Mouse (Mus musculus) heart, postnatal 0 days (tissue): Measurements from ENCODE around the gene Rere. TPM values are rescaled to one million over a fixed set of nuclear protein-coding genes. Genes with fewer than 3 reads are reported as not detected.

Experiments used
- ATAC-seq: fragments of 200-750 bp; cut with Nextera tagmentation; 2 replicates; pipeline ENCODE4 v1.8.0; 2017; ENCODE audit warnings: low read depth, moderate number of reproducible peaks, moderate library complexity; ENCODE audit not compliant: insufficient read depth
- DNase-seq: peaks from one replicate; pipeline ENCODE4 v3.0.0-alpha.2; 2016; ENCODE audit warnings: low spot score
- H3K27ac ChIP-seq: fragments of 300-500 bp; sonication (generic); 2 replicates; pipeline ENCODE4 v1.5.1; 2014; ENCODE audit warnings: low read depth, mild to moderate bottlenecking
- H3K27me3 ChIP-seq: fragments of 300-500 bp; sonication (generic); 2 replicates; pipeline ENCODE4 v1.6.1; 2014; ENCODE audit warnings: low read length, mixed read lengths; ENCODE audit not compliant: control insufficient read depth, insufficient read depth
- H3K36me3 ChIP-seq: fragments of 300-500 bp; sonication (generic); replicated peaks from 2 replicates; pipeline ENCODE4 v1.6.1; 2014; ENCODE audit warnings: low read length, mixed read lengths; ENCODE audit not compliant: control insufficient read depth, insufficient read depth
- H3K4me1 ChIP-seq: fragments of 300-500 bp; sonication (generic); 2 replicates; pipeline ENCODE4 v1.6.1; 2014; ENCODE audit warnings: antibody characterized with exemption; ENCODE audit not compliant: control insufficient read depth, insufficient read depth
- H3K4me2 ChIP-seq: fragments of 300-500 bp; sonication (generic); 2 replicates; pipeline ENCODE4 v1.6.1; 2014; ENCODE audit warnings: low read depth, mild to moderate bottlenecking, low read length, moderate library complexity
- H3K4me3 ChIP-seq: fragments of 300-500 bp; sonication (generic); 2 replicates; pipeline ENCODE4 v1.5.1; 2014; ENCODE audit warnings: low read depth, low read length
- H3K9ac ChIP-seq: fragments of 300-500 bp; sonication (generic); replicated peaks from 2 replicates; pipeline ENCODE4 v1.6.1; 2014; ENCODE audit warnings: low read depth, low read length, mixed read lengths
- H3K9me3 ChIP-seq: fragments of 300-500 bp; sonication (generic); replicated peaks from 2 replicates; pipeline ENCODE4 v1.6.1; 2016; ENCODE audit warnings: low read length; ENCODE audit not compliant: control insufficient read depth
- CTCF ChIP-seq: IDR thresholded peaks from 2 replicates; pipeline ENCODE4 v1.5.1; 2016; ENCODE audit warnings: antibody characterized with exemption, control low read depth, low read depth
- EP300 ChIP-seq: IDR thresholded peaks from 2 replicates; pipeline ENCODE4 v1.6.1; 2016; ENCODE audit warnings: antibody characterized with exemption, low read depth
- WGBS: fragments of 180-500 bp; shearing (Covaris S2); extraction: QIAGEN DNeasy Blood & Tissue Kit; methylation state at CpG from one replicate; pipeline ENCODE4 v1.1.7; 2014; 5-methylcytosine and 5-hydroxymethylcytosine counted together
- polyA plus RNA-seq: library from polyadenylated mRNA; unstranded; fragments of >200 nt; fragmentation: Nextera tagmentation; extraction: Ambion mirVana; gene quantifications from 2 replicates; pipeline ENCODE4 v1.2.1, GENCODE M21; 2015
- total RNA-seq: library from RNA; depleted of rRNA; stranded (reverse); fragments of >200 nt; gene quantifications from 2 replicates; pipeline ENCODE4 v1.2.3, GENCODE M21; 2014; ENCODE audit warnings: low replicate concordance; rRNA removed

Gene Rere
- total RNA-seq (13.9 and 17.9 TPM in 2 replicates), polyA plus RNA-seq (11.9 and 14.6 TPM in 2 replicates)

DNA sequence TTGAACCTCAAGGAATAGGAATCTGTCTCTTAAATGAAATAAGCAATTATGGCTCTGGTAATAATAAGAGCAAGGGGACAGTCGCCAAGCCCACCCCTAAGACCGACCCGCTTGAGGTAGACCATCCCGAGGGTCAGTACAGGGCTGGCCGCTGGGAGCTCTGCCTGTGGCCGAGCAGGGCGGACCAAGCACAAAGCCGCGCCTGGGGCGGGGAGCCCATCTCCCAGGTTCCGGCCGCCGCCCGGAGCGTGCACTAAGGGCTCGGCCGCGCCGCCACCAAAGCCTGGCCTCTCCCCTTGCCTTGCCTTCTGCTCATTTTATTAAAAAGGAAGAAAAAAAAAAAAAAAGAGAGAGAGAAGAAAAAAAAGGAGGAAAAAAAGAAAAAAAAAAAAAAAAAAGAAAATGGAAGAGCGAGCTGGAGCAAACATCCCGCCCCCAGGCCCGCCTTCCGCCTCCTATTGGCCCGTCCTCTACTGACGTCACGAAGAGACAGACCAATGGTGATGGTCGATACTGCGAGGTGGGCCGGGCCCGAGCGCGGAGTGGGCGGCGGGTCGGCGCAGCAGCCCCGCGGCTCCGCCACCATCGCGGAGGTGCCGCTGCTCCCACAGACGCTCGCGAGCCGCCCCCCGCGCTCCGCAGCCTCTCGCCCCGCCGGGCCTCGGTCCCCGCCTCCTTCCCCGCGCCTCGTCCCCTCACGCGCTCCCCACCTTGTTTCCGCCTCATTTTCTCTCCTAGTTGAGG, at the start of gene Rere:
Rere (plus strand) TSS at position 629 of the 744 bp plus-strand sequence.
- Histone ChIP-seq H3K4me3 (peak within 1 kb of the TSS; percentile 90), H3K36me3 (no peaks in the 10 kb centered on the region), H3K4me1 (peaks cover 12% of the 10 kb centered on the region), H3K9ac (peak within 1 kb of the TSS; percentile 96), H3K27ac (peak within 1 kb of the TSS; percentile 96), H3K9me3 (no peaks in the 10 kb centered on the region), H3K4me2 (peak within 1 kb of the TSS; percentile 73), H3K27me3 (no peaks in the 10 kb centered on the region)
- ATAC-seq: peak; percentile 99
- under 1% methylated on average over 55 of the region's 60 CpGs for WGBS
- peak; percentile 94 for DNase-seq
- no peak for TF ChIP-seq CTCF
- TF ChIP-seq EP300: no peak; the same call in 1 of the 2 replicates

DNA sequence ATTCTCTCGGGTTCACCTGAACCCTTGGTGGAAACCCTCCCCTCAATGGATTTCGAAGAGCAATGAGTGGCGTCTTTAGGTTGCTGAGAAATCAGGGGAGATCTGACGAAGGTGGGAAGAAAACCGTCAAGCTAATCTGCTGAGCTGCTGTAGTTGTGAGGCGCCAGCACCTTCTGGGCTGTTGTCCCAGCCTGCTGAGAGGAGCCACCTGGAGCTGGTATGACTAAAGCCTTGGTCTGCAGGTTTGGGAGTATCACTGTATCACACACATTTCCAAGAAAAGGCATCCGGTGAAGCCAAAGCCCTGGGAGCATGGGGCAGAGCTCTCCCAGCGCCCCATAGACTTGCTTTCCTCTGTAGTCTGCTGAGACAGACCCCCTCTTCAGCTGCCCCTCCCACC, 49.6 kb upstream of the Rere start:
- ATAC-seq (no peak), DNase-seq (no peak)
- Histone ChIP-seq H3K36me3 (no peaks in the 10 kb centered on the region), H3K4me3 (no peak overlapping the region), H3K27ac (no peak overlapping the region), H3K9ac (no peak overlapping the region), H3K4me2 (no peak overlapping the region), H3K9me3 (no peaks in the 10 kb centered on the region), H3K4me1 (peaks cover 60% of the 10 kb centered on the region), H3K27me3 (no peaks in the 10 kb centered on the region)
- 58% methylated on average over 8 of the region's 8 CpGs for WGBS
- TF ChIP-seq CTCF: no peak
- TF ChIP-seq EP300: no peak

DNA sequence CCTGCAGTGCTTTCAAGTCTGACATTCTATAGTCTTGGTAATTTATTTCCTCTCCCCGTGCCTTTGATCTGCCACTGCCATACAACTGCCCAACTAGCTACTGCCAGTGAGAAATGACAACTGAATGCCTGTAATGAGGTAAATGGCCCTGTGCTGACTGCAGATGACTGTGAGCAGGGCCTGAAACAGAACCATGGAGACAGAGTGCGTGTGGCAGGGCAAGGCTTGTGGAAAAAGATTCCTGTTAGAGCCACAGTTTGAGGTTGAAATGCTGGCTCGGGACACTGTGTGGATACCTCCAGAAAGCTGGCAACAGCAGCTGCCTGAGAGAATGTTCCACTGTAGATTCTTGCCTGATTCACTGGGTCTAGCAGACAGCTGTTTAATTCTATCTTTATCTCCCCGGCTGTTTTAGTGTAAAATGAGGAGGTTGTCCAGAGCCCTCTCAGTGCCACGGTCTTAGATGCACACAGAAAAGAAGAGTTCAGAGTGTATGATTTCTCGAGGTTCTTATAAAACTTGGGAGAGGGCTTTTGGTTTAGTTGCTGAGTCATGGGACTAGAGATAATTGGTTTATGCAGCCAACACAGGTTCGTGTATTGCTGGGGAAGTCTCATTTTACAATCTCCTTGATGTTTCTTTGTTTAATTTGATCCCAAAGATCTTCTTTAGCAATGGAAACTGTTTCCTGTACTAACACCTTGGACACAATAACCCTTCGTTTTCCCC, 46.7 kb upstream of the Rere start:
- TF ChIP-seq EP300: no peak
- no peak for TF ChIP-seq CTCF
- no peak overlapping the region for H3K9ac ChIP-seq

DNA sequence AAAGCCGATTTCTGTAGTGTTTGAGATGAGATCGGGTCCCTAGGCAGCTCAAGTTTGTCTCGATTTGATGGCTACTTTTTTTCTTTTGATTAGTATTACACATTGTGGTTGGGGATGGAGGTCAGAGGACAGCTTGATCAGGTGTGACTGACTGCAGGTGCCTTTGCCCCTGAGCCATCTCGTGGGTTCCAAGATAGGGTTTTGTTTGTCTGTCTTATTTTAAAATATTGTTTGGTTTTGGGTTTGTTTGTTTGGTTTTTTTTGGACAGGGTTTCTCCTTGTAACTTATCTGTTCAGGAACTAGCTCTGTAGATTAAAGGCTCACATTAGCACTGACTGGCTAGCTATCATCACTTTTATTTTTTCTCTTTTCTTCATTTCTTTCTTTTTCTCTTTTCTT, 45.9 kb upstream of the Rere start:
- Histone ChIP-seq H3K4me3 (no peak overlapping the region), H3K9me3 (no peaks in the 10 kb centered on the region), H3K27ac (peak overlapping the region; percentile 65; the same call in 1 of the 2 replicates), H3K4me1 (peaks cover 53% of the 10 kb centered on the region), H3K27me3 (no peaks in the 10 kb centered on the region), H3K36me3 (peaks cover 9% of the 10 kb centered on the region; the same call in 1 of the 2 replicates), H3K4me2 (no peak overlapping the region), H3K9ac (no peak overlapping the region)
- no peak for ATAC-seq
- TF ChIP-seq CTCF (no peak), EP300 (no peak)
- no peak for DNase-seq
- 80% methylated on average over 4 of the region's 4 CpGs for WGBS

More for the DNA sequence above, 46.7 kb upstream of the Rere start:
- H3K27me3 ChIP-seq: no peaks in the 10 kb centered on the region
- 0 out of 2 replicates have a peak, but pooled peaks cover 4% of the 10 kb centered on the region for H3K36me3 ChIP-seq
- WGBS: 39% methylated on average over 8 of the region's 8 CpGs
- H3K4me1 ChIP-seq: peaks cover 56% of the 10 kb centered on the region
- H3K4me2 ChIP-seq: no peak overlapping the region
- DNase-seq: no peak
- no peaks in the 10 kb centered on the region for H3K9me3 ChIP-seq
- peak overlapping the region; percentile 65 for H3K27ac ChIP-seq
- ATAC-seq: no peak
- no peak overlapping the region for H3K4me3 ChIP-seq

DNA sequence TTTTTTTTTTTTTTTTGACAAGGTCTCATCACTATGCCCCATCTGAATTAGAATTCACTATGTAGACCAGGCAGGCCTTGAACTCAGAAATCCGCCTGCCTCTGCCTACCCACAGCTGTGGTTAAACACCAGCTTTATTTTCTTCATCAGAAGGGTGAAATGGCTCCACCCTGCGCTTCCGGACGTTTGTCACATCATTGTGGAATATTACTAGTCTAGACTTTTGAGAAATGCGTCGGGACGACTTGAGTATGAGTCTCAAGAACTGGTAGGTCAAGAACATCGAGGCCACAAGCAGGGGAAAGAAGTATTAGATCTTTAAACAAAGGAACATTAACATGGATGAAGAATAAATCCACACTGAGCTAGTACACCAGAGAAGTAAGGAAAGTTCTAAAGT, 45.4 kb upstream of the Rere start:
- TF ChIP-seq CTCF: no peak
- no peak for TF ChIP-seq EP300
- DNase-seq: no peak
- no peaks in the 10 kb centered on the region for H3K9me3 ChIP-seq
- H3K4me1 ChIP-seq: peaks cover 53% of the 10 kb centered on the region
- no peaks in the 10 kb centered on the region for H3K27me3 ChIP-seq
- H3K27ac ChIP-seq: peak overlapping the region; percentile 97
- 0 out of 2 replicates have a peak overlapping the region, but pooled peaks have one; percentile 86 for H3K9ac ChIP-seq
- H3K36me3 ChIP-seq: peaks cover 14% of the 10 kb centered on the region
- 82% methylated on average over 8 of the region's 8 CpGs for WGBS
- peak overlapping the region; percentile 85 for H3K4me2 ChIP-seq
- ATAC-seq: no peak
- H3K4me3 ChIP-seq: peak overlapping the region; percentile 90; the same call in 1 of the 2 replicates
